Mouse (Mus musculus) thymus, adult 2 months (tissue): Measurements from ENCODE around the gene Atp6v1g2.

Source experiments
- CTCF ChIP-seq: fragments of 200-500 bp; IDR thresholded peaks from 2 replicates; pipeline ENCODE4 v1.5.1; 2012; ENCODE audit warnings: mild to moderate bottlenecking, control low read depth, low read length, moderate library complexity, borderline replicate concordance; ENCODE audit not compliant: control insufficient read depth, poor library complexity, insufficient read depth; ENCODE audit errors: extremely low read depth
- POLR2A ChIP-seq: fragments of 200-500 bp; IDR thresholded peaks from 2 replicates; pipeline ENCODE4 v1.6.1; 2012; ENCODE audit warnings: mild to moderate bottlenecking, low read length, control low read depth, moderate library complexity; ENCODE audit not compliant: control insufficient read depth, poor library complexity, insufficient read depth; ENCODE audit errors: extremely low read depth

GRCm38 (mm10) chr17:35255704-35256103 is 22.2 kb downstream of the Atp6v1g2 start:
- TF ChIP-seq POLR2A = no peak
- TF ChIP-seq CTCF = no peak
